Mouse (Mus musculus) activated CD4-positive, CD25-positive, alpha-beta regulatory T cell, adult 4 months (primary cell): Measurements from ENCODE around the gene Rhobtb1. TPM values are rescaled to one million over a fixed set of nuclear protein-coding genes. Genes with fewer than 3 reads are reported as not detected.

Experiments
- ATAC-seq: one replicate; pipeline ENCODE4 v1.8.0; 2017
- polyA plus RNA-seq, 2 experiments: library from polyadenylated mRNA; unstranded; fragments of 100-300 nt; shearing (Covaris generic); gene quantifications; one replicate each; pipeline ENCODE4 v1.2.1; 2017

The Rhobtb1 gene
- polyA plus RNA-seq, 2 experiments from 2014 or later = not detected

DNA sequence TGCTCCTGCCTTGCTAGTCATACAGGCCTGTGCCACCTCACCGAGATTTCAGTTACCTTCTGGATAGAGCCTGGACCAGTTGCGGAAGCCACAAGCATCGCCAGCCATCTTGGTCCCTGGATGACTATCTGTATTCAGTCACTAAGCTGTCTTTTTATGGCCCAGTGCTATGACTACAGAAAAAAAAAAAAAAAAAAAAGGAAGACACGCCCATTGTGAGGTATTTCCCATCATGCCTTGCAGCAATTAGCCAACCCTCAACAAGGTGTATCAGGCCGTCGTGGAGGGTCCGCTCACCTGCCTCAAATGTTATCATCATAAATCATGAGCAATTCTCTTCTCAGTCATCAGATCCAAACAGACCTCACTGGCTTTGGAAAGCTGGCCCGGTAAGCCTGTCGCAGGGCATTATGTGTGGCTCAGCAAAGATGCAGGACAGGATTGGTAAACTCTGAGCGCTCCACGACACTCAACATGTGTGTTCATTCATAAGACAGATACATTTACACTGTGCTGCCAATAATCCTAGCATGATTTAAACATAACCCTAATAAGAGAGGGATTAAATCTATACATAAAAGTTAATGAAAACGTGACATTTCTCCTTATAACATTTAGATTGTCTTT lies 176.9 kb downstream of the Rhobtb1 start:
- no peak for ATAC-seq

- ATAC-seq = no peak
Measured at GRCm38 (mm10) chr10:69328656-69329046, 177.4 kb downstream of the Rhobtb1 start.

DNA sequence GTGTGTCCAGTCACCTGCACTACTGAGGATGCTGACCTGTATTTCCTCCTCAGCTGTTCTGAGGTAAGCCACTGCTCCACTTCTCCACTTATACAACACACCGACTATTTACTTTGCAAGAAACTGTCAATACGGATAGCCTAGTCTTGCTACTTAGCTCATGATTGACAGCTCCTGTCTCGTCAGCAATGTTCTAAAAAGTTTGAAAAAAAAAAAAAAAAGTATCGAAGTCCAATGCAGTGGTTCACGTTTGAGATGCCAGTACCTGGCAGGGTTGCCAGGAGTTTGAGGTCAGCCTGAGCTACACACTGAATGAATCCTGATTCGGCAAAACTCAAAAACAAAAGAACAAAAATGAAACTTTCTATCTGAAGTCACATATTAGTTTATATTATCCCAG lies 180.0 kb downstream of the Rhobtb1 start:
- no peak for ATAC-seq

DNA sequence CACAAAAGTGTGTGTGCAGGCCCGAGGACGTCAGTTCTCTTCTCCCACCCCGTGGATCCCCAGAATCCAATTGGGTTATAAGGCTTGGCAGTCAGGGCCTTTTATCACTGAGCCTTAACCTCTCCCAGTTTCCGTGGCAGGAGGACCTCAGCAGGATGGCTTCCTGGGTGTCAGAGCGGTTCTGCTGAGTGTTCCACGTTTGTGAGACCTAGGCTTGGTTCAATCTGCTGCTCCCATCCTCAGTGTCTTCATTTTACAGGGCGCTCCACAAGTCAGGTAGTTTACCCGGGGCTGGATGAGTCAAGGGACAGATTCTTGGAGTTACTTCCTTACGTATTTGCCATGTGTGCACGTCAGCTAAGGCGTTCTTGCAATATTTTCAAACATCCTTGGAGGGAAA lies 182.0 kb downstream of the Rhobtb1 start:
- no peak for ATAC-seq

DNA sequence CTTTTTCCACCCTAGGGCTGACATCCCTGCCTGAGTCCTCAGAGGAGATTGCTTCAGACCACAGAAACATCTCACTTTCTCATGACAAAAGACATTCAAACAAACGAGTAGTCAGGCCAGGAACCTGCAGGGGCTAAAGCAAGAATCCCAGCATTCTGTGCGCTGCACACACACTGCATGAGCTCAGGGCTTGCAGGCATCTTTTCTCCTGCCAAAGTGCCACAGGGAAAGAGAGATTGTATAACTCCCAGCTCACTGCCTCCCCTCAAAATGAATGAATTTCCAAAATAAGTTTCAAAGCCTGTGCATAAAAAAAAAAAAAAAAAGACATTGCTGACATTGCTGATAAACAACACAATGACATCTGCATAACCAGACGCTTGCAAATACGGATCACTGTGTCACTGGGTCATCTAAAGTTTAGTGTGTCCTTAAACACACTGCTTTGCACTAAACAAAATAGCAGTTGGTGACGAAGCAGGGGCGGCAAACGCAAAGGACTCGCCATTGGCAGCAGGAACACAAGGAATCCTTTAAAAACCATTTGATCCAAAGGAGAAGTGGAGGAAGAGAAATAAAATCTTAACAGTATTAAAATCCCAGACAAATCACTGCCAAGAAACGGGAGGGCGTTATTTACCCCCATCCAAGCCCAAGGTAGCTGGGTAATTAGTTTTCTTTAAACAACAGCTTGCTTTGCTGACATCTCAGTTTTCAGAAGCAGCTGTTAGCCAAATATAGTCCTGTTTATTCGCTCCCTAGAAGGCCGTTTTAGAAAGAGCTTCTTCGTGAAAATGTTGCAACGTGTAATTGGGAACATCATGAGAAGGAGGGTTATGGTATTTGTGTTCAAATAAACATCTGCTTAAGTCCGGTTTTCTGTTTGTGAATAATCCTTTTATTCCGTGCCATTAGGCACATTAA lies 183.3 kb downstream of the Rhobtb1 start:
- ATAC-seq = no peak

- no peak for ATAC-seq
Measured at GRCm38 (mm10) chr10:69335195-69335536, 183.9 kb downstream of the Rhobtb1 start.

- ATAC-seq = no peak
Measured at GRCm38 (mm10) chr10:69335611-69336010, 184.4 kb downstream of the Rhobtb1 start.

- ATAC-seq = no peak
Measured at GRCm38 (mm10) chr10:69336219-69336618, 185.0 kb downstream of the Rhobtb1 start.

DNA sequence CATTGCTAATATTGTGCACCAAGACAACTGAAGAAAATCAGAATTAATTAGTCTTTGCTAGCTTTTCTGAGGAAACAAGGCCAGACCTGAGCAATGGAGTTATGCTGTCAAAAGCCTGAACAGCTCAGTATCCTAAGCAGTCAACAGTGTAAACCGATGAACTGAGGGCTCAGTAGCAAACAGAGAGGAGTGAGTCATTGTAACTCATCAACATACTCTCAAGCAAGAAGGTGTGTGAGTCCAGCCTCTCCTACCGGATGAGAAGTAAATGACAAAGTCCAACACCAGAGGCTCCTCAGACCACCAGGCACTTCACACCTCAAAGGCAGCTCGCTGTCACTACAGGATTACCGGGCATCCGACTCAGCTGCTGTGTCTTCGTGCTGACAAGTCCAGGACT lies 188.8 kb downstream of the Rhobtb1 start:
- ATAC-seq = no peak

Other genes with a start within 250 kb of the Rhobtb1 start
- gene A930033H14Rik, start 61.7 kb downstream of the Rhobtb1 start, polyA plus RNA-seq = not detected
- gene Cdk1, start 201.5 kb downstream of the Rhobtb1 start, polyA plus RNA-seq = 10 to 100 TPM; 38.3 to 42.9 TPM
- gene Ank3, start 247.3 kb downstream of the Rhobtb1 start, polyA plus RNA-seq = 1 to 10 TPM in 1 of 2 experiments, under 1 TPM in 1; 0.05 to 1.3 TPM